Mouse (Mus musculus): ENCODE results near the gene Best2.

GRCm38 (mm10) chr8:84987388-84987787, 26.9 kb downstream of the Best2 start:
- TF ChIP-seq CTCF (IDR thresholded peaks at IDR 0.05) (no peak), POLR2A (IDR thresholded peaks at IDR 0.05; ENCODE audit: insufficient read depth, low read depth, low read length) (no peak), EP300 (IDR thresholded peaks at IDR 0.05; ENCODE audit: insufficient read depth, low read depth, low read length) (no peak)

Measured in heart, adult 2 months (tissue).